Mouse (Mus musculus) ES-E14 (cell line): ENCODE measurements around the gene Baiap2l2.

ENCODE experiments used
- CHD2 ChIP-seq: IDR thresholded peaks from 2 replicates; pipeline ENCODE4 v1.6.1; 2014; ENCODE audit warnings: mild to moderate bottlenecking, low read depth, low read length, inconsistent platforms
- HCFC1 ChIP-seq: IDR thresholded peaks from 2 replicates; pipeline ENCODE4 v1.6.1; 2012; ENCODE audit warnings: low read length, inconsistent platforms, borderline replicate concordance; ENCODE audit not compliant: insufficient read depth
- MAFK ChIP-seq: IDR thresholded peaks from 2 replicates; pipeline ENCODE4 v1.6.1; 2014; ENCODE audit warnings: mild to moderate bottlenecking, low read depth, low read length, inconsistent platforms; ENCODE audit not compliant: insufficient read depth
- ZC3H11A ChIP-seq: IDR thresholded peaks from 2 replicates; pipeline ENCODE4 v1.6.1; 2012; ENCODE audit warnings: low read depth, mild to moderate bottlenecking, inconsistent platforms, low read length, borderline replicate concordance
- ZNF384 ChIP-seq: IDR thresholded peaks from 2 replicates; pipeline ENCODE4 v1.6.1; 2012; ENCODE audit warnings: low read depth, low read length, inconsistent platforms

DNA sequence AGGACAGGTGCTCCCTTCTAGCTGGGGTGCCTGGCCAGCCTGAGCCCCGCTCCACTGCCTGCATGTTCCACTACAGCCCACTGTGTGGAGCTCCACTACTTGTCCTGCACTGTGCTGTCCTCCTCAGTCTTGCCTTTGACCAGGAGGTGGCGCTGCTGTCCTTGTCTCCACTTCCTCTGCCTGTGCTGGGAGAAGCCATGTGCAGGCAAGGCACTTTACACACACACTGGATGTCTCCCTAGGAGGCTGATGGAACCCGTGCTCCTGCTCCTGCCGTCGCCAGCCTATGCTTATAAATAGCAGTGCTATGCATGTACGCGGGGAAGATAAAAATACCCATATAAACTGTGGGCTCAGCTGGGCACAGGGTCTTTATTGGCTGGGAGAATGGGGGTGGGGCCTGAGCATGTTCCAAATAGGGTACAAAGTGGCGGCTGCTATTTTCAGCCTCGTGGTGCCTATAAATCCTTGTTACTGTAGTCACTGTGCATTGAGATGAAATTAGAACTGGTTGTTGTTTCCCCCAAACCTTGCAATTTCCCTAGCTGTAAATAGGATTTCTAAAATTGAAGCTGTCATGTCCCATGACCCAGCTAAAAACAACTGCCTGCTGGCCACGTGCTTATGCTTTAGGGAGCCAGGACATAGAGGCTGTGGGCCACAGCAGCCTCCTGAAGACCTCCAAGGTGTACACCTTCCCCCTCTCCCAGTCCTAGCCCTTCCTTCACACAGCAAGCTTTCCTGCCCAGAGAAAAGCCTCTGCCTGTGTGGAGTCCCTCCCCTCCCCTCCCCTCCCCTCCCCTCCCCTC, 41.9 kb downstream of the Baiap2l2 start:
- 0 out of 2 replicates have a peak, but pooled peaks have one; percentile 49 for TF ChIP-seq ZNF384
- TF ChIP-seq HCFC1, result peak; percentile 50; the same call in 1 of the 2 replicates
- TF ChIP-seq MAFK, result 0 out of 2 replicates have a peak, but pooled peaks have one; percentile 21
- peak; percentile 93 for TF ChIP-seq ZC3H11A
- TF ChIP-seq CHD2, result no peak
